Mouse (Mus musculus): ENCODE results near the gene Sugct.
A peak's percentile ranks its signal among the peaks of the same experiment; 100 is the strongest.

Gene Sugct

GRCm38 (mm10) chr13:17288377-17288776, 407.0 kb downstream of the Sugct start:
- DNase-seq = no peak

GRCm38 (mm10) chr13:17245936-17246335, 449.4 kb downstream of the Sugct start:
- DNase-seq = no peak

GRCm38 (mm10) chr13:17216524-17216923, 478.8 kb downstream of the Sugct start:
- DNase-seq = no peak

GRCm38 (mm10) chr13:17212681-17213080, 482.7 kb downstream of the Sugct start:
- DNase-seq = no peak

- DNase-seq = no peak
These were observed 505.1 kb downstream of the Sugct start for GRCm38 (mm10) chr13:17190180-17190762.

- peak; percentile 14 for DNase-seq
These were observed 510.1 kb downstream of the Sugct start for GRCm38 (mm10) chr13:17185253-17185652.

GRCm38 (mm10) chr13:17165917-17166316, 529.4 kb downstream of the Sugct start:
- DNase-seq = no peak

- DNase-seq = no peak
These were observed 530.6 kb downstream of the Sugct start for GRCm38 (mm10) chr13:17164721-17165120.

GRCm38 (mm10) chr13:17146441-17146992, 548.8 kb downstream of the Sugct start:
- no peak for DNase-seq

GRCm38 (mm10) chr13:17116073-17116472, 579.3 kb downstream of the Sugct start:
- no peak for DNase-seq

- DNase-seq = no peak
These were observed 593.0 kb downstream of the Sugct start for GRCm38 (mm10) chr13:17102372-17102771.

GRCm38 (mm10) chr13:17086547-17086946, 608.8 kb downstream of the Sugct start:
- peak; percentile 2 for DNase-seq

GRCm38 (mm10) chr13:17086146-17086545, 609.2 kb downstream of the Sugct start:
- DNase-seq = peak; percentile 21

GRCm38 (mm10) chr13:17084946-17085852, 610.2 kb downstream of the Sugct start:
- DNase-seq = no peak

GRCm38 (mm10) chr13:17081618-17082017, 613.7 kb downstream of the Sugct start:
- DNase-seq = no peak

- DNase-seq = no peak
These were observed 629.8 kb downstream of the Sugct start for GRCm38 (mm10) chr13:17065552-17065951.

- DNase-seq = no peak
These were observed 638.7 kb downstream of the Sugct start for GRCm38 (mm10) chr13:17056650-17057049.

GRCm38 (mm10) chr13:17043426-17044224, 651.7 kb downstream of the Sugct start:
- DNase-seq = no peak

GRCm38 (mm10) chr13:17042332-17042731, 653.0 kb downstream of the Sugct start:
- no peak for DNase-seq

- DNase-seq = no peak
These were observed 655.6 kb downstream of the Sugct start for GRCm38 (mm10) chr13:17039727-17040126.

- DNase-seq = no peak
These were observed 657.0 kb downstream of the Sugct start for GRCm38 (mm10) chr13:17038341-17038740.

- no peak for DNase-seq
These were observed 657.5 kb downstream of the Sugct start for GRCm38 (mm10) chr13:17037899-17038298.

- no peak for DNase-seq
These were observed 664.6 kb downstream of the Sugct start for GRCm38 (mm10) chr13:17030761-17031160.
